ENCODE assay signal across 8 mouse cellular contexts in genomic region chr3:104793871-104794828, GRCm38 (mm10). TPM values are rescaled to one million over a fixed set of nuclear protein-coding genes. Genes with fewer than 3 reads are reported as not detected.
DNase-seq lines count a peak whose midpoint lies in the region; ATAC-seq lines count a peak whose summit lies in the region.

No protein-coding gene starts in this region.

- peak; percentile 93 for ATAC-seq in forebrain, embryonic 12.5 days (ENCODE audit: low FRiP score)
- ATAC-seq in liver, embryonic 16.5 days (ENCODE audit: low read depth) = peak; percentile 76
- ATAC-seq in neural tube, embryonic 12.5 days (ENCODE audit: low FRiP score, low read depth) = peak; percentile 93

- H3K27me3 ChIP-seq in forebrain, embryonic 12.5 days = no peaks in the 10 kb centered on the region
- peaks cover 6% of the 10 kb centered on the region for H3K27me3 ChIP-seq in liver, embryonic 16.5 days (ENCODE audit: control insufficient read depth, insufficient read depth, low read depth, low read length)
- H3K27me3 ChIP-seq in neural tube, embryonic 12.5 days (replicated peaks) = no peaks in the 10 kb centered on the region

- H3K4me2 ChIP-seq in forebrain, embryonic 12.5 days = no peak overlapping the region
- H3K4me2 ChIP-seq in liver, embryonic 16.5 days (ENCODE audit: low read depth, low read length) = no peak overlapping the region
- H3K4me2 ChIP-seq in neural tube, embryonic 12.5 days (replicated peaks) = peak overlapping the region; percentile 17

- no peak overlapping the region for H3K9ac ChIP-seq in forebrain, embryonic 12.5 days
- H3K9ac ChIP-seq in liver, embryonic 16.5 days (ENCODE audit: low read depth, low read length) = no peak overlapping the region
- H3K9ac ChIP-seq in neural tube, embryonic 12.5 days = no peak overlapping the region

- no peak overlapping the region for H3K4me3 ChIP-seq in forebrain, embryonic 12.5 days (replicated peaks)
- no peak overlapping the region for H3K4me3 ChIP-seq in liver, embryonic 16.5 days (ENCODE audit: low read depth, low read length)
- H3K4me3 ChIP-seq in neural tube, embryonic 12.5 days = no peak overlapping the region

- H3K4me1 ChIP-seq in forebrain, embryonic 12.5 days = peaks cover 57% of the 10 kb centered on the region
- H3K4me1 ChIP-seq in liver, embryonic 16.5 days (ENCODE audit: control insufficient read depth, low read depth, low read length) = peaks cover 20% of the 10 kb centered on the region
- H3K4me1 ChIP-seq in neural tube, embryonic 12.5 days = peaks cover 46% of the 10 kb centered on the region

- no peaks in the 10 kb centered on the region for H3K9me3 ChIP-seq in forebrain, embryonic 12.5 days
- no peaks in the 10 kb centered on the region for H3K9me3 ChIP-seq in liver, embryonic 16.5 days (replicated peaks; ENCODE audit: control insufficient read depth, low read length)
- no peaks in the 10 kb centered on the region for H3K9me3 ChIP-seq in neural tube, embryonic 12.5 days

- peaks cover 32% of the 10 kb centered on the region for H3K36me3 ChIP-seq in forebrain, embryonic 12.5 days (replicated peaks)
- no peaks in the 10 kb centered on the region for H3K36me3 ChIP-seq in liver, embryonic 16.5 days (ENCODE audit: control insufficient read depth, insufficient read depth)
- peaks cover 12% of the 10 kb centered on the region; the same call in 1 of the 2 replicates for H3K36me3 ChIP-seq in neural tube, embryonic 12.5 days

- intact Hi-C loops in heart, postnatal 10 days (cut with DNase I) = no loop called here

- WGBS in forebrain, embryonic 12.5 days = 56% methylated on average over 20 of the region's 20 CpGs
- 44% methylated on average over 20 of the region's 20 CpGs for WGBS in liver, embryonic 16.5 days (ENCODE audit: insufficient replicate concordance)
- 50% methylated on average over 20 of the region's 20 CpGs for WGBS in neural tube, embryonic 12.5 days

- H3K27ac ChIP-seq in forebrain, embryonic 12.5 days = peak overlapping the region; percentile 75
- H3K27ac ChIP-seq in liver, embryonic 16.5 days (ENCODE audit: low read length) = peak overlapping the region; percentile 18; the same call in 1 of the 2 replicates
- H3K27ac ChIP-seq in neural tube, embryonic 12.5 days = peak overlapping the region; percentile 29; the same call in 1 of the 2 replicates

- DNase-seq in 3T3-L1 (ENCODE audit: low read depth, low spot score) (peak; percentile 95), adipocyte (ENCODE audit: low spot score) (peak; percentile 85)
- peak; percentile 98 to 99 for DNase-seq in heart, postnatal 10 days
- DNase-seq in kidney, postnatal 36 days = peak; percentile 97
- peak; percentile 89 for DNase-seq in urinary bladder, postnatal 14 days (ENCODE audit: low spot score)

RNA-seq across cellular contexts. Expression of gene Rhoc, which starts 6.0 kb away (rescaled TPM):
- polyA plus RNA-seq in forebrain, embryonic 12.5 days (2016; fragmentation: Nextera tagmentation; extraction: Ambion mirVana) = 69.5 and 73.1 TPM in 2 replicates
- total RNA-seq in heart, postnatal 10 days (2021) = 100 to 1,000 TPM; 243 to 255 TPM
- 20.3 and 21.9 TPM in 2 replicates for polyA plus RNA-seq in liver, embryonic 16.5 days (2015; fragmentation: Nextera tagmentation; extraction: Ambion mirVana)
- 101 and 102 TPM in 2 replicates for polyA plus RNA-seq in neural tube, embryonic 12.5 days (2016; fragmentation: Nextera tagmentation; extraction: Ambion mirVana)

RNA-seq across cellular contexts. Expression of gene Fam19a3, which starts 12.5 kb away (rescaled TPM):
- polyA plus RNA-seq in forebrain, embryonic 12.5 days (2016; fragmentation: Nextera tagmentation; extraction: Ambion mirVana) = 0.23 TPM in 1 of 2 replicates, not detected in the other
- 1 to 10 TPM; 2.2 to 2.6 TPM for total RNA-seq in heart, postnatal 10 days (2021)
- 0.04 TPM in 1 of 2 replicates, not detected in the other for polyA plus RNA-seq in liver, embryonic 16.5 days (2015; fragmentation: Nextera tagmentation; extraction: Ambion mirVana)
- polyA plus RNA-seq in neural tube, embryonic 12.5 days (2016; fragmentation: Nextera tagmentation; extraction: Ambion mirVana) = not detected in 2 replicates

RNA-seq across cellular contexts. Expression of gene Ppm1j, which starts 13.3 kb away (rescaled TPM):
- 1.0 and 1.5 TPM in 2 replicates for polyA plus RNA-seq in forebrain, embryonic 12.5 days (2016; fragmentation: Nextera tagmentation; extraction: Ambion mirVana)
- 10 to 100 TPM; 51.9 to 57.2 TPM for total RNA-seq in heart, postnatal 10 days (2021)
- polyA plus RNA-seq in liver, embryonic 16.5 days (2015; fragmentation: Nextera tagmentation; extraction: Ambion mirVana) = 0.23 and 0.27 TPM in 2 replicates
- polyA plus RNA-seq in neural tube, embryonic 12.5 days (2016; fragmentation: Nextera tagmentation; extraction: Ambion mirVana) = 1.2 and 1.5 TPM in 2 replicates

RNA-seq across cellular contexts. Expression of gene Mov10, which starts 24.2 kb away (rescaled TPM):
- 15.7 and 20.6 TPM in 2 replicates for polyA plus RNA-seq in forebrain, embryonic 12.5 days (2016; fragmentation: Nextera tagmentation; extraction: Ambion mirVana)
- 10 to 100 TPM; 10.3 to 14.6 TPM for total RNA-seq in heart, postnatal 10 days (2021)
- polyA plus RNA-seq in liver, embryonic 16.5 days (2015; fragmentation: Nextera tagmentation; extraction: Ambion mirVana) = 33.8 and 36.2 TPM in 2 replicates
- 18.5 and 26.8 TPM in 2 replicates for polyA plus RNA-seq in neural tube, embryonic 12.5 days (2016; fragmentation: Nextera tagmentation; extraction: Ambion mirVana)

Comparison
In these comparisons a context has a peak if more than half of its experiments do, and no peak if none do; other contexts are left out.
1. H3K27ac ChIP-seq: peak in every context shown above with its lines; median percentile 75 in forebrain, embryonic 12.5 days; 29 in neural tube, embryonic 12.5 days; 18 in liver, embryonic 16.5 days.